Mouse (Mus musculus) layer of hippocampus, adult 9-10 months (tissue): Measurements from ENCODE around the gene Igfbp5.

Experiments used
- DNase-seq: peaks from one replicate; pipeline ENCODE4 v3.0.0; 2022; ENCODE audit warnings: low spot score

Gene Igfbp5

GRCm38 (mm10) chr1:72842666-72843459 lies 31.8 kb downstream of the Igfbp5 start:
- DNase-seq, result no peak

GRCm38 (mm10) chr1:72839791-72840190 lies 34.9 kb downstream of the Igfbp5 start:
- no peak for DNase-seq

GRCm38 (mm10) chr1:72839356-72839755 lies 35.3 kb downstream of the Igfbp5 start:
- no peak for DNase-seq

GRCm38 (mm10) chr1:72833563-72833962 lies 41.1 kb downstream of the Igfbp5 start:
- DNase-seq, result no peak

GRCm38 (mm10) chr1:72832715-72833153 lies 42.0 kb downstream of the Igfbp5 start:
- DNase-seq, result no peak

- DNase-seq, result no peak
These were observed 44.2 kb downstream of the Igfbp5 start for GRCm38 (mm10) chr1:72830485-72830884.

GRCm38 (mm10) chr1:72828843-72829242 lies 45.8 kb downstream of the Igfbp5 start:
- DNase-seq, result no peak

- no peak for DNase-seq
These were observed 47.0 kb downstream of the Igfbp5 start for GRCm38 (mm10) chr1:72827411-72828315.

GRCm38 (mm10) chr1:72826931-72827330 lies 47.8 kb downstream of the Igfbp5 start:
- no peak for DNase-seq

GRCm38 (mm10) chr1:72826446-72826845 lies 48.2 kb downstream of the Igfbp5 start:
- no peak for DNase-seq

GRCm38 (mm10) chr1:72825921-72826320 lies 48.8 kb downstream of the Igfbp5 start:
- no peak for DNase-seq

GRCm38 (mm10) chr1:72825286-72825685 lies 49.4 kb downstream of the Igfbp5 start:
- DNase-seq, result no peak

- DNase-seq, result no peak
These were observed 50.0 kb downstream of the Igfbp5 start for GRCm38 (mm10) chr1:72824707-72825101.

- DNase-seq, result no peak
These were observed 50.7 kb downstream of the Igfbp5 start, which contains the start of gene Igfbp2 for GRCm38 (mm10) chr1:72823751-72824706. Gene Igfbp2 (plus strand): TSS chr1:72824503.

- no peak for DNase-seq
These were observed 51.8 kb downstream of the Igfbp5 start for GRCm38 (mm10) chr1:72822893-72823292.

- DNase-seq, result no peak
These were observed 54.7 kb downstream of the Igfbp5 start for GRCm38 (mm10) chr1:72819995-72820394.

- DNase-seq, result no peak
These were observed 59.1 kb downstream of the Igfbp5 start for GRCm38 (mm10) chr1:72815616-72816015.

GRCm38 (mm10) chr1:72815184-72815583 lies 59.5 kb downstream of the Igfbp5 start:
- no peak for DNase-seq

GRCm38 (mm10) chr1:72813639-72814403 lies 60.9 kb downstream of the Igfbp5 start:
- DNase-seq, result no peak

- DNase-seq, result no peak
These were observed 61.5 kb downstream of the Igfbp5 start for GRCm38 (mm10) chr1:72813089-72813638.

GRCm38 (mm10) chr1:72811061-72811460 lies 63.6 kb downstream of the Igfbp5 start:
- DNase-seq, result no peak
